Mouse (Mus musculus): ENCODE measurements around the gene Tmem63b.

Tmem63b gene

GRCm38 (mm10) chr17:45618941-45619385 is 67.7 kb downstream of the Tmem63b start:
- DNase-seq, result peak; percentile 68 to 80

- no peak for DNase-seq
These were observed 69.0 kb downstream of the Tmem63b start for GRCm38 (mm10) chr17:45617655-45618054.

- DNase-seq, result no peak
These were observed 70.0 kb downstream of the Tmem63b start for GRCm38 (mm10) chr17:45616679-45617078.

GRCm38 (mm10) chr17:45616046-45616650 is 70.6 kb downstream of the Tmem63b start:
- no peak for DNase-seq

- no peak for DNase-seq
These were observed 73.8 kb downstream of the Tmem63b start for GRCm38 (mm10) chr17:45612921-45613320.

- no peak for DNase-seq
These were observed 74.7 kb downstream of the Tmem63b start for GRCm38 (mm10) chr17:45612008-45612407.
